Mouse (Mus musculus) cortical plate, adult 2 months (tissue): ENCODE results near the gene Il6st.

Source experiments
- CTCF ChIP-seq: fragments of 200-500 bp; IDR thresholded peaks from 2 replicates; pipeline ENCODE4 v1.5.1; 2011; ENCODE audit warnings: mild to moderate bottlenecking, control low read depth, low read length; ENCODE audit not compliant: insufficient read depth; ENCODE audit errors: extremely low read depth
- POLR2A ChIP-seq: fragments of 200-500 bp; IDR thresholded peaks from 2 replicates; pipeline ENCODE4 v1.6.1; 2011; ENCODE audit warnings: mild to moderate bottlenecking, low read length, control low read depth; ENCODE audit not compliant: insufficient read depth; ENCODE audit errors: extremely low read depth

GRCm38 (mm10) chr13:112505436-112505835, 41.6 kb downstream of the Il6st start:
- no peak for TF ChIP-seq CTCF
- no peak for TF ChIP-seq POLR2A
